Mouse (Mus musculus) hindbrain, embryonic 16.5 days (tissue): ENCODE results near the gene Tigar. TPM values are rescaled to one million over a fixed set of nuclear protein-coding genes. Genes with fewer than 3 reads are reported as not detected.

Experiments used
- ATAC-seq: fragments of 200-750 bp; cut with Nextera tagmentation; 2 replicates; pipeline ENCODE4 v1.8.0; 2017; ENCODE audit warnings: moderate TSS enrichment, moderate library complexity
- H3K27ac ChIP-seq: fragments of 300-500 bp; sonication (generic); 2 replicates; pipeline ENCODE4 v1.5.1; 2014; ENCODE audit warnings: low read depth, mild to moderate bottlenecking, control low read depth, low read length, moderate library complexity
- H3K27me3 ChIP-seq: fragments of 300-500 bp; sonication (generic); replicated peaks from 2 replicates; pipeline ENCODE4 v1.6.1; 2014; ENCODE audit warnings: low read length; ENCODE audit not compliant: control insufficient read depth, insufficient read depth
- H3K36me3 ChIP-seq: fragments of 300-500 bp; sonication (generic); 2 replicates; pipeline ENCODE4 v1.6.1; 2014; ENCODE audit warnings: mild to moderate bottlenecking, low read length, moderate library complexity, mixed read lengths; ENCODE audit not compliant: control insufficient read depth, insufficient read depth
- H3K4me1 ChIP-seq: fragments of 300-500 bp; sonication (generic); 2 replicates; pipeline ENCODE4 v1.6.1; 2014; ENCODE audit warnings: low read depth, low read length; ENCODE audit not compliant: control insufficient read depth, insufficient read depth
- H3K4me2 ChIP-seq: fragments of 300-500 bp; sonication (generic); 2 replicates; pipeline ENCODE4 v1.6.1; 2014; ENCODE audit warnings: mild to moderate bottlenecking, low read length, control low read depth, moderate library complexity
- H3K4me3 ChIP-seq: fragments of 300-500 bp; sonication (generic); 2 replicates; pipeline ENCODE4 v1.5.1; 2014; ENCODE audit warnings: mild to moderate bottlenecking, low read length, control low read depth, moderate library complexity
- H3K9ac ChIP-seq: fragments of 300-500 bp; sonication (generic); 2 replicates; pipeline ENCODE4 v1.6.1; 2014; ENCODE audit warnings: low read depth, mild to moderate bottlenecking, control low read depth, low read length, moderate library complexity
- H3K9me3 ChIP-seq: fragments of 300-500 bp; sonication (generic); 2 replicates; pipeline ENCODE4 v1.6.1; 2014; ENCODE audit warnings: mild to moderate bottlenecking, low read length, moderate library complexity; ENCODE audit not compliant: control insufficient read depth
- WGBS: fragments of 180-500 bp; shearing (Covaris S2); extraction: QIAGEN DNeasy Blood & Tissue Kit; methylation state at CpG from one replicate; pipeline ENCODE4 v1.1.7; 2014; 5-methylcytosine and 5-hydroxymethylcytosine counted together
- polyA plus RNA-seq: library from polyadenylated mRNA; unstranded; fragments of >200 nt; fragmentation: Nextera tagmentation; extraction: Ambion mirVana; gene quantifications from 2 replicates; pipeline ENCODE4 v1.2.1, GENCODE M21; 2015

The Tigar gene
- polyA plus RNA-seq, 1 experiment from 2014 or later = 8.6 TPM

GRCm38 (mm10) chr6:127143576-127144288 is 34.4 kb upstream of the Tigar start:
- WGBS = 73% methylated on average over 7 of the region's 7 CpGs

GRCm38 (mm10) chr6:127143124-127143520 is 33.8 kb upstream of the Tigar start:
- no peak overlapping the region for H3K9ac ChIP-seq
- H3K4me1 ChIP-seq = no peaks in the 10 kb centered on the region
- no peak for ATAC-seq
- WGBS = 84% methylated on average over 10 of the region's 10 CpGs
- no peaks in the 10 kb centered on the region for H3K27me3 ChIP-seq
- H3K27ac ChIP-seq = no peak overlapping the region
- no peak overlapping the region for H3K4me3 ChIP-seq
- H3K9me3 ChIP-seq = no peaks in the 10 kb centered on the region
- no peak overlapping the region for H3K4me2 ChIP-seq
- H3K36me3 ChIP-seq = no peaks in the 10 kb centered on the region

More at GRCm38 (mm10) chr6:127143576-127144288, 34.4 kb upstream of the Tigar start:
- H3K4me1 ChIP-seq = no peaks in the 10 kb centered on the region
- no peak overlapping the region for H3K4me2 ChIP-seq
- H3K9me3 ChIP-seq = no peaks in the 10 kb centered on the region
- H3K36me3 ChIP-seq = no peaks in the 10 kb centered on the region
- H3K4me3 ChIP-seq = no peak overlapping the region
- H3K9ac ChIP-seq = no peak overlapping the region
- no peak for ATAC-seq
- H3K27me3 ChIP-seq = no peaks in the 10 kb centered on the region
- H3K27ac ChIP-seq = no peak overlapping the region

DNA sequence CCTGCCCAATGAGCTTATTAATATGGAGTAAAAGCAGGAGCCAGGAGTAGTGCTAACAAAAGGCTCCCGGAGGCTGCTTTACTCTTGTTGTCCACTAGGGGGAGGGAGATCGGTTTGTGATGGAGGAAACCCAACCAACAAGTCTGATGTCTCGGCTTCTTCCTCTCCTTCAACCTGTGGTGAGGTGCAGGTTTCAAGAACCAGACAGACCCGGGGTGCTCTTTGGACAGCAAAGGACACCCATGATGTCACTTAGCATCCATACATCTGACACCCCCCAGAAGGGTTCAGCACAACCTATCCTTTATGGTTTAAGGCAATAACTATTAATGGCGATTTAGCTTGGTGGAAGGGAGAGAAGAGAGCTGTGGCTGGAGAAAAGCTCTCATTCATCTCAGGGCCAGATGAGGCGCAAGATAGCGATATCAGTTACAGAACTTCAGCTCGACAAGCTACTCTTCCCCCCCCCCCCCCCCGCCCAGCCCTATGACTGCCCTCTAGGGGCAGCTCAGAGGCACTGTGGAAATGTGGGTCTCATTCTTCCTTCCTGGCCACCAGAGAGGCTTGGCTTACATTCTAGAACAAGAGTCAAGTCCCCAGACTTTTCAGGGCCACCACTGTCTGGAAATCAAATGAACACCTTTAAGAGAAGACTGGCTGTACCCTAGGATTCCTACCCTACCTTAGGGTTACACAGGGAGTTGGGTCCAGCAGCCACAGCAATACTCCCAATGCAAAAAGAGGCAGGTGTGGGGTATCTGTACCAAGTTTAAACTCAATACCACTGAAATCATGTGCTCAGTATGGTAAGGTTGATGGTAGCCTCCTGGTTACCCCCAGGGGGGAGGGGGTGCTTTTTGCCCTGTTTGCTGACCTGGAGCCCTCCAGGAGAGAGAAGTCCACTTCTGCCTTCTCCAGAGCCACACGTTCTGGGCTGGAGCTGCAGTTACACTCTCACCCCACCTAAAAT is 33.1 kb upstream of the Tigar start:
- H3K9ac ChIP-seq = no peak overlapping the region
- H3K36me3 ChIP-seq = no peaks in the 10 kb centered on the region
- WGBS = 26% methylated on average over 8 of the region's 10 CpGs
- no peak overlapping the region for H3K4me3 ChIP-seq
- H3K27ac ChIP-seq = no peak overlapping the region
- H3K9me3 ChIP-seq = no peaks in the 10 kb centered on the region
- ATAC-seq = peak; percentile 28; the same call in 1 of the 2 replicates
- H3K27me3 ChIP-seq = no peaks in the 10 kb centered on the region
- peak overlapping the region; percentile 39 for H3K4me2 ChIP-seq
- no peaks in the 10 kb centered on the region for H3K4me1 ChIP-seq

DNA sequence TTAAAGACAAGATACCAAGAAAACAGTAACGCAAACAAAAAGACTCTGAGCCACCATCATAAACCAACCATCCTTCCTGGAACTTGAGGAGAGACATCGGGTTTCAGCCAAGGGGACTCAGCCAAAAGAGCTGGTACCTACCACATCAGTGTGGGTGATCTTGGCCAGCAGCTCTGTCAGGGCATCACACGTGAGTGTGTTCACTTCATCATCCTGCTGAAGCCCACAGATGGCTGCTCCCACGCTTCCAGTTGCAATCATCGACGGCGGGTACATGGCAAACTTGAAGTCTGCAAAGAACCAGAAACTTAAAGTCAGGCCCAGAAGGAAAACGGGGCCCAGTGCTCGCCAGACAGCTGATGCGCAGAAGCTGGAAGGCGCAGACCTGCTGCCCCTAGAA is 29.6 kb upstream of the Tigar start:
- Histone ChIP-seq H3K27ac (no peak overlapping the region), H3K4me3 (no peak overlapping the region), H3K9ac (no peak overlapping the region), H3K36me3 (no peaks in the 10 kb centered on the region), H3K4me1 (no peaks in the 10 kb centered on the region), H3K27me3 (no peaks in the 10 kb centered on the region), H3K4me2 (no peak overlapping the region), H3K9me3 (no peaks in the 10 kb centered on the region)
- 95% methylated on average over 11 of the region's 11 CpGs for WGBS
- no peak for ATAC-seq

GRCm38 (mm10) chr6:127133433-127134245 is 24.3 kb upstream of the Tigar start:
- no peaks in the 10 kb centered on the region for H3K36me3 ChIP-seq
- no peaks in the 10 kb centered on the region for H3K9me3 ChIP-seq
- H3K9ac ChIP-seq = no peak overlapping the region
- ATAC-seq = peak; percentile 95
- 31% methylated on average over 16 of the region's 16 CpGs for WGBS
- peak overlapping the region; percentile 33 for H3K4me2 ChIP-seq
- no peaks in the 10 kb centered on the region for H3K27me3 ChIP-seq
- H3K27ac ChIP-seq = no peak overlapping the region
- no peaks in the 10 kb centered on the region for H3K4me1 ChIP-seq
- no peak overlapping the region for H3K4me3 ChIP-seq

DNA sequence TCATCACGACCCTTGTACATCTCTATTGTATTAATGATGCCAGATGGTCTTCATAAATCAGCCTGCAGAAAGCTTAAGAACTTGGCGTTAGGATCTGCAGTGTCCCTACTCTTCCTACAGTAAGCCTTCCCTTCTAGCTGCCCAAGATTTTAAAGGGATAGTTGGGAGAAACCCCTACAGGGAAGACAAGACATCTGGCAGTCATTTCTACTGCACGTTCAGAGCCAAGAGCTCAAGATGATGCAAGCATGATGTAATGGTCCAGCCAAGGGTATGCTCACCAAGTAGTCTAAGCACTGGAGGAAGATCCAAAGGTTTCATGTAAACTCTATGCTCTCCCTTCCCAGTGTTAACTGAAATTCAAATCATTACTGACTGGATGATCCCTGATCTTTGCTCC is 23.4 kb upstream of the Tigar start:
- 67% methylated on average over 3 of the region's 3 CpGs for WGBS
- no peak overlapping the region for H3K4me2 ChIP-seq
- no peak for ATAC-seq
- H3K27me3 ChIP-seq = no peaks in the 10 kb centered on the region
- no peak overlapping the region for H3K9ac ChIP-seq
- H3K9me3 ChIP-seq = no peaks in the 10 kb centered on the region
- H3K4me1 ChIP-seq = no peaks in the 10 kb centered on the region
- H3K4me3 ChIP-seq = no peak overlapping the region
- H3K36me3 ChIP-seq = no peaks in the 10 kb centered on the region
- H3K27ac ChIP-seq = no peak overlapping the region

DNA sequence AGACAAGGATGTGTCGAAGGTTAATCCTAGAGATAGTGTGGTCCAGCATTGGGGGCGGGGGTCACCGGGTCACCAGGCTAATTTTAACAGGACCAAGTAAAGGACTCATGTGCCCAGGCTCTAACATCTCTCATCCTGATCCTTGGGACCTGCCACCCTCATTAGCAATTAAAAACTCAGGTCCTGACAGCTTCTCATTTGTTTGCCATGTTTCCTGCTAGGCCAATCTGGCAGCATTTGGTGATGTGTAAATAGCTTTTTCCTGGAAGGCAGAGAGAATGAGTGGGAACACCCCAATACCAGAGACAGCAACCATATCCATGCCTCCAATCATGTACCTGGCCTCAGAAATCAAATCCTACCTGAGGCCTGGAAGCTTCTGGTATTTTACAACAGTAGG is 22.6 kb upstream of the Tigar start:
- Histone ChIP-seq H3K4me3 (no peak overlapping the region), H3K4me2 (no peak overlapping the region), H3K9me3 (no peaks in the 10 kb centered on the region), H3K4me1 (no peaks in the 10 kb centered on the region), H3K27ac (no peak overlapping the region), H3K36me3 (no peaks in the 10 kb centered on the region), H3K27me3 (no peaks in the 10 kb centered on the region), H3K9ac (no peak overlapping the region)
- WGBS = 86% methylated on average over 3 of the region's 3 CpGs
- no peak for ATAC-seq

DNA sequence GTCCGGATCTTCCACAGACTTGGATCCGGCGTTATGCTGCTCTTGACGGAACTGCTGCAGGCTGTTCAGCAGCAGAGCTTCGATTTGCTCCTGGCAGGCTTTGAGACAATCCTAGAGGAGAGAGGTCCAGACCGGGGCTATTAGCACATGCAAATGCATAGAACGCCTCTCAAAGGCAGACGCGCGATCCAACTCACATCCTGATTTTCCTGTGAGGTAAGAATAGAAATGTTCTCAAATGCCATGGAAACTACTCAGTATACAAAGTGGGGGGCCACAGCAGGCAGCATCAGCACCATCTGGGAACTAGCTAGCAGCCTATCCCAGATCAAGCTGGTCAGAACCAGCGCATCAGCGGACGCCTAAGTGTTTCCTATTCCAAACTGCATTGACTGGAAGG is 21.0 kb upstream of the Tigar start:
- Histone ChIP-seq H3K27ac (no peak overlapping the region), H3K4me1 (no peaks in the 10 kb centered on the region), H3K4me3 (no peak overlapping the region), H3K9ac (no peak overlapping the region; the same call in 1 of the 2 replicates), H3K27me3 (no peaks in the 10 kb centered on the region), H3K4me2 (no peak overlapping the region), H3K36me3 (no peaks in the 10 kb centered on the region), H3K9me3 (no peaks in the 10 kb centered on the region)
- ATAC-seq = 0 out of 2 replicates have a peak, but pooled peaks have one; percentile 10
- 48% methylated on average over 13 of the region's 13 CpGs for WGBS
